Mouse (Mus musculus): ENCODE data around the gene Prtg.

Prtg gene

DNA sequence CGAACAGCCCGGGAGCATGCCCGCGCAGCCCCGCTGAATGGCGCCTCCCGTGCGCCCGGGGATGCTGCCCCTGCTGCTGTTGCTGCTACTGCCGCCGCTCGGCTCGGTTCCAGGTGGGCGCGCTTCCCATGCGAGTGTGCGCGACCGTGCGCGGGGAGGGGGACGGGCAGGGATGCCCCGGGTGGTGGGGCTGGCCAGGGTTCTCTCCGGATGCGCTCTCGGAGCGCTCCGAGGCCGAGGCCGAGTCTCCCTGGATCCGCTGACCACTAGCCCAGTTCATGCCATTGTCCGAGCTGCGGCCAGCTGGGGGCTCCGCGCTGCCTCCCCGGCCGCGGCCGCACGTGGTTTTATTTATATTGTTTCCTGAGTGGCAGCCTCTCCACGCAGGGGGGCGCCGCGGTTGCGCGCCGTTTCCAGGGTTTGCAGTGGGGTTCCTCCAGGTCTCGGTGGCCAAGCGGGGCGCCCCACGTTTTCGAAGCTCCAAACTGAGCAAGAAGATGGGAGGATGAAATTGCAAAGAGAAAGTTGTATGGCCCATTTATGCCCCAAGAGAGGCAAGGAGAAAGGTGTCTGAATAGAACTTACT, 839 bp downstream of the Prtg start:
- in situ Hi-C loops (cut with MboI; ENCODE audit: low pct_unique_long_range_greater_than_20kb in 1 of 2, low sequenced_read_pairs in 2 of 2, unreplicated experiment in 1 of 2): no loop called here

DNA sequence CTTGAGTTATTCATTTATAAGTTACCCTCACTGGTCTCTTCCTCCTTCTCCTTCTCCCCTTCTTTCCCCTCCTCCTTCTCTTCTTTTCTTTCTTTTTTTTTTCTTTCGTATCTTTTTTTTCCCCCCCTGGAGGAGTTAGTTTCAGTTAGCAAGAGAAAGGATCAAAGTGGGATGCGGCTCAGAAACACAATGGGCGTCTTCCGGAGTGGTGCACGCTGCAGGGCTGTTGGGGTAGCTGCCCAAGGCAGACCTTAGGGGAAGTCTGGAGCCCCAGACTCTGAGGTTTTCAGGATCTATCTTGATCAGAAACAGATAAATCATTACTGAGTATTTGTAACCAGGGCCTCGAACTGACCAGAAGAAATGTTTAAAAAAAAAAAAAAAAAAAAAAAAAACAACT, 1.5 kb downstream of the Prtg start:
- in situ Hi-C loops (cut with MboI; ENCODE audit: low pct_unique_long_range_greater_than_20kb in 1 of 2, low sequenced_read_pairs in 2 of 2, unreplicated experiment in 1 of 2): no loop called here

DNA sequence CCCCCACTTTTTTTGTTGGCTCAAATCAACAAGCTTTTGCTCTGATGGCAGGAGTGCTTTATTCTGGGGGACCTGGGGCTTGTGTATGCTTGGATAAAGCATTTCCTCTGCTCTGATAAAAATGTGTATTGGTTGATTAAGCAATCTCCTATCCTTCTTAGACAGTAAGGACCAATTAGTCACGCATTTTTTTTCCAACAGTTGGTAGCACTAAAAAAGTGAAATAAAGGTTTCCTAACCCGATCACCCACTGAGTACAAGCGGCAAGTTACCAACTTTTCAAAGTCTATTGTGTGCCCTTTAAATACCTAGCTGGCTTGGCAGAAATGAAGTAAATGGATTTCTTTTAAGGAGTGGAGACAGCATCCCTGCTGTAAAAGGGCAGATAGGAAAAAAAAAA, 1.9 kb downstream of the Prtg start:
- in situ Hi-C loops (cut with MboI; ENCODE audit: low pct_unique_long_range_greater_than_20kb in 1 of 2, low sequenced_read_pairs in 2 of 2, unreplicated experiment in 1 of 2): no loop called here

DNA sequence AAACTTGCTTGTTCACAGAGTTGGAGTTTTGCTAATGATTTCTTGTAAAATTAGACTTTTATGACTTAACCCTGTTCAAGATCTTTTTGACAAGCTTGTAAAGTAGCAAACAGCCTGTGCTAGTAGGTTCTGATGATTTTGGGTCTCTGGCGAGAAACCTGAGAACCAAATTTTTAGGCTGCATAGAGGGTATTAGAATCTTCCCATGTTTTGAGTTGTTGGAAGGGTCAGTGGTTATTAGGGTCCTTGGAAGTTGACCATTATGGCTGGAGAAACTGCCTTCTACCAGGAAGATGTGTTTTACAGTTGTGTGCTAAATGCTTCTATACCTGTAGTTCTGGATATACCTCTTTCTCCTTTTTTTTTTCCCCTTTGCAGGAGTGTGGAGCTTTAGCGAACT, 2.4 kb downstream of the Prtg start:
- in situ Hi-C loops (cut with MboI; ENCODE audit: low pct_unique_long_range_greater_than_20kb in 1 of 2, low sequenced_read_pairs in 2 of 2, unreplicated experiment in 1 of 2): no loop called here

DNA sequence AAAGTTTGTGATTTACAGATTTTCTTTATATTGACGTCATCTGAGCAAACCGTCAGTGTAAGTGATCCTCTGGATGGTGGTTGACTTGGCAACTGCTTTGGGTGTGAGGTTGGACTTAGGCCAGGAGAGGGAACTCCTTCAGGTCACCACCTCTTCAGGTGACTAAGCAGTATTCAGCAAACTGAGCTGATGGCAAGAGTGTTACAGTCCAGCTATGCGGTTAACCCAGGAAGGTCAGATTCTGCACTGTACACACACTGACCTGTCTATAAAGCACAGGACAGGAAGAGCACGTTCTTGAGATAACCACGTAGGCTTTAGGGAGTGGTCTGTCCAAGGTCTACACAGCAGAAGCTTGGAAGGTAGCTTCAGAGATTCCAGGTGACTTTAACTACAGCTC, 3.9 kb downstream of the Prtg start:
- in situ Hi-C loops (cut with MboI; ENCODE audit: low pct_unique_long_range_greater_than_20kb in 1 of 2, low sequenced_read_pairs in 2 of 2, unreplicated experiment in 1 of 2): no loop called here

DNA sequence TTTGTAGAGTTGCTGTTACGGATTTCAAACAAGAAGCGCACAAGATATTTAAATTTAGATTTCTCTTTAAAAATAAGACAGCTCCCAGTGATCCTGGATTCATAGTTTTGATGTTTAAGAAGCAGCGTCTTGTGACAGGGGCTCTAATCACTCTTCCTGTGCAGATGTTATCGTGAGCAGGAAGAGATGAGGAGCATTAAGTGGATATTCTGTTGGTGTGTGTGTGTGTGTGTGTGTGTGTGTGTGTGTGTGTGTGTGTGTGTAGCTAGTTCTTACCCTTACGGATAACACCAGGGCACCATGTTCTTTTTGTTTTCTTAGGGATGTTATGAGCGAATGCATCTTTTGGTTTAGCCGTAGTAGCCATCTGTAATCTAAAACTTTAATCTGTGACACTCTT, 5.4 kb downstream of the Prtg start:
- in situ Hi-C loops (cut with MboI; ENCODE audit: low pct_unique_long_range_greater_than_20kb in 1 of 2, low sequenced_read_pairs in 2 of 2, unreplicated experiment in 1 of 2): no loop called here

DNA sequence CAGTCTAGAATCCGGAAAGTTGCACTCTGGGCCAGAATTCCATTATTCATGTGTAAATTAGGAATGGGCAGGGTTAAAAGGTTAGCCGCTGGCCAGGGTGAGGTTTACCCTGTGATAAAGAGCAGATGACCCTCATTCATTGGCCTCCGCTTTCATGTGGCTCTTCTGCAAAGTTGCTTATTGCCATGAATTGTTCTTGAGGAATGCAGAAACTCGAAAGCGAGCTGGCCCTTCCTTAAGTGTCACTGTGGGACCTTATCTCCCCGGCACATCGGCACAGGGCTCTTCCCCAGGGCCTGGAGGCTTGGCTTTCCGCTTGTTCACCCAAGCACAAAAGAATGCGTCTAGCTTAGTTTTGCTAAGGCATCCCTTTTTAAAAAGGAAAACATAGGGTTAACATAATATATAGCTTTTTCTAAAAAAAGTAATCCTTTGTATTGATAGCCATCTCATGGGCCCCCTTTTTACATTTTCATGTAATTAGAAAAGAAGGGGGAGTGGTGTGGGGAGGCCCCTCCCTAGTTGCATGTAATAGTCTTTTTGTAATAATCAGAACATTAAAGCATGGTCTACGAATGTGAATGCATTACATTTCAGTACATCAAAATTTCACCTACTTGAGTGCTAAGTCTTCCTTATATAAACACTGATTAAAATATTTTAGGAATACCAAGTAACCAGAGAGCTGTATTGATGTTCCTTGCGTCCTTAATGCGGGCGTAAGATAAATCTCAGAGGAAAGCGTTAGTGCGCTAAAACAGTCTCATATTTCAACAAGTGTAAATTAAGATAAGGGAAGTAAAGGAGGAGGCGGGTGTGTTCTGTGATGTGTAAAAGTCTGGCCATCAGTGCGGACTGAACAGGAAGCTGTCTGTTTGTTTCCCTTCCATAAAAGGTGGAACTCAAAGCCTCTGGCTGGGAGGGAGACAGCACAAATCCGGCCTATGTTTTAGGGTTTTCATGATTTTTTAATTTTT, 6.2 kb downstream of the Prtg start:
- in situ Hi-C loops (cut with MboI; ENCODE audit: low pct_unique_long_range_greater_than_20kb in 1 of 2, low sequenced_read_pairs in 2 of 2, unreplicated experiment in 1 of 2): no loop called here

DNA sequence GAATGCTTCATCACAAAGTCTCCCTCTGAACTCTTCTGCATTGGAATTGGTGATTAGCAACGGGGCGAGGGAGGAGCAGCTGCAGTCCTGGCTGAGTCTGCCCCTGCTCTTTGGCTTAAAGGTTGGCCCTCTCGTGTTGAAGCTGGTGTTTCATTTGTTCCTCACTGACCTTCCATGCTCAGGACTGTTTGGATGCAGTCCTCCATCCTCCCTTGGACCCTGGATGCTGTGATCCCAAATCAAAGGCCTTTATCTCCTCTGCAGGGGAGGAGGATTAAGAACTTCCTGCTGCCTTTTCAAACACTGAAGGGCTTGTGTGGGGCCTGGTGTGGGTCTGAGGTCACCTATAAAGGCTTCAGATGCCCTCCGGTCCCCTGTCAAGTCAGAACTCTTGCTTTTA, 18.8 kb downstream of the Prtg start:
- in situ Hi-C loops (cut with MboI; ENCODE audit: low pct_unique_long_range_greater_than_20kb in 1 of 2, low sequenced_read_pairs in 2 of 2, unreplicated experiment in 1 of 2): no loop called here

DNA sequence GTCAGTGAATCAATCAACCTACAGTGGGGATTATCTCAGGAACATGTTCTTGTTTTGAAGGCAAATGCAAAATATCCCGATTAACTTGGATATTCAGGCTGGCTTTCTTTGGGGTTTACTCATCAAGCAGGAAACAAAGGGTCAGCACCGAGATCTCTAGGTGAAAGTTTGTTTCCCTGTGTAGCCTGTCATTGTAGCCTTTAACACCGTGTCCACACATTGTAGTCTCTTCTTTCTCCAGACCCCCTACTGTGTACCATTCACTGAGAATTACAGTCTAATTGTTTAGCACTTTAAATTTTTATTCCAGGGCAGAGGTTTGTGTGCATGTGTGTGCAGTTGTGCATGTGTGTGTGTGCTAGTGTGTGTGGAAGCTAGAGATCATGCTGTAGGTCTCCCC, 19.3 kb downstream of the Prtg start:
- in situ Hi-C loops (cut with MboI; ENCODE audit: low pct_unique_long_range_greater_than_20kb in 1 of 2, low sequenced_read_pairs in 2 of 2, unreplicated experiment in 1 of 2): no loop called here

DNA sequence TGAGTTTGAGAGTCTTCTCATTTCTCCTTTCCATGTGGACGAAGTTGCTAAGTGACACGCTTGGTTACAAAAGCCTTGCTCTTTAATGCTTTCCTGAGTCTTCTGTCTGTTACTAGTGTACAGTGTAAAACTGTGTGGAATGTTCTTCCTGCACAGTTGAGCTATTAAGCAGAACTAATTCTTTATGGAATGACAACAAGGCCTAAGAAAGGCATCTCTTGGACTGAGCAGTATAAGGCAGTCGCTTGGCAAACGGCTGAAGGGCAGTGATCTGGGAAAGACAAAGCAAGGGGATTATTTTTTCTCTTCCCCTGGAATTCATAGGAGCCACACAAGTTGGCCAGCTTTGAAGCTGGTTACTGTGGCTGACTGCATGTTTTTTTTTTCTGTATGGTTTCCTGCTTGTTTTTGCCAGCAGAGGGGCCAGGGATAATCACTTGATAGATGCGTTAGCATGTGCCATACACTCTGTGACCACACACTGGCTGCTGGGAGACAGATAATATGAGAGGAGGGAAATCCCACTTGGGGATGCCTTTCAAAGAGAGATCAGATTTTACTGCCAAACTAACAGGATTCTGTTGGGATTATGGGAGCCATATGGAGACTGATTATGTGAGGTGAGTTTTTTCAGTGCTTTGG, 22.1 kb downstream of the Prtg start:
- in situ Hi-C loops (cut with MboI; ENCODE audit: low pct_unique_long_range_greater_than_20kb in 1 of 2, low sequenced_read_pairs in 2 of 2, unreplicated experiment in 1 of 2): no loop called here

DNA sequence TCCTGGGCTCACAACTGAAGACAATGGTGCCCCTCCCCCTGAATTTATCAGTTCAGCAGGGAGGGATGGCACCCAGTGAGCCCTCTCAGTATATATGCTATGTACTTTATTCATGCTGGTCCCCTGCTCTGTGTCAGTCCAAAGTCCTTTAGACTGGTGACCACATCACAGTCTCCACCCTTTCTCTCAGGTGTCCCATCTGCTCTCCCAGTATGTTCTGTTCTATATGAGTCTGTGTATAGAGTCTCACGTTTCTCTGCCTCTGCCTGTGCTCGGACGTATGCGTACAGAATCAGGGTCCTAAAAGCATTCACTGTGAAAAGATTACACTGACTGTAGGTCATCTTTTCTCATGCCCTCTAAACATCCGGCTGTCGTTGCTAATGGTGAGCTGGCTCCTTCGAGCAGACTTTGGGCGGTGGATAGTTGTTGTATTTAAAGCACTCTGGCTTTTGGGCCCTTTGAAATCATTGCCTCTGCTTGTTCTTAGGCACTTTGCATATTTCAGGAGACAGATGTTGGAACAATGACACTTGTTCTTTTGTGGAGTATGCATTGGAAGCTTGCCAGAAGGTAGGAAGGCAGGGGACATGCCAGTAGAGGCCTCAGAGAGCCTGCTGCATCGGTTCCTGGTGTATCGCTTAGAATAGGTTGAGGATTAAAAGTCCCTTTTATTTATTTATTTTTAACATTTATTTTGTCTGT, 27.5 kb downstream of the Prtg start:
- in situ Hi-C loops (cut with MboI; ENCODE audit: low pct_unique_long_range_greater_than_20kb in 1 of 2, low sequenced_read_pairs in 2 of 2, unreplicated experiment in 1 of 2): no loop called here

DNA sequence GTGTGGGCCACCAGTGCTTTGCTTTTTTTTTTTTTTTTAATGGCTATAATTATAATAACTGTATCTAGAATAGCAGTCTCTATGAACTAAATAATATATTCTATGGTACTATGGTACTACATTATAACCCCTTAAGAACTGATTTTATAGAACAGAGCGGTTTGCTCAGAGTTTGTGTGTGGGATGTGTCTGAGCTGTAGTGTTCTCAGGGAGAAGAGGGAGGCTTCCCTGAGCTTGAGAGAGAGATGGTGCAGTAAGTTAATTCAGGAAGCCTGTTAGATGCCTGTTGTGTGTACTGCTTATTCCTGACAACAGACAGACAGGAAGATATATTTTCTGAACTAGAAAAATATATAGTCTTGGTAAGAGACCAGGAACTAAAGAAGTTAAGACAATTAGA, 28.3 kb downstream of the Prtg start:
- in situ Hi-C loops (cut with MboI; ENCODE audit: low pct_unique_long_range_greater_than_20kb in 1 of 2, low sequenced_read_pairs in 2 of 2, unreplicated experiment in 1 of 2): no loop called here

DNA sequence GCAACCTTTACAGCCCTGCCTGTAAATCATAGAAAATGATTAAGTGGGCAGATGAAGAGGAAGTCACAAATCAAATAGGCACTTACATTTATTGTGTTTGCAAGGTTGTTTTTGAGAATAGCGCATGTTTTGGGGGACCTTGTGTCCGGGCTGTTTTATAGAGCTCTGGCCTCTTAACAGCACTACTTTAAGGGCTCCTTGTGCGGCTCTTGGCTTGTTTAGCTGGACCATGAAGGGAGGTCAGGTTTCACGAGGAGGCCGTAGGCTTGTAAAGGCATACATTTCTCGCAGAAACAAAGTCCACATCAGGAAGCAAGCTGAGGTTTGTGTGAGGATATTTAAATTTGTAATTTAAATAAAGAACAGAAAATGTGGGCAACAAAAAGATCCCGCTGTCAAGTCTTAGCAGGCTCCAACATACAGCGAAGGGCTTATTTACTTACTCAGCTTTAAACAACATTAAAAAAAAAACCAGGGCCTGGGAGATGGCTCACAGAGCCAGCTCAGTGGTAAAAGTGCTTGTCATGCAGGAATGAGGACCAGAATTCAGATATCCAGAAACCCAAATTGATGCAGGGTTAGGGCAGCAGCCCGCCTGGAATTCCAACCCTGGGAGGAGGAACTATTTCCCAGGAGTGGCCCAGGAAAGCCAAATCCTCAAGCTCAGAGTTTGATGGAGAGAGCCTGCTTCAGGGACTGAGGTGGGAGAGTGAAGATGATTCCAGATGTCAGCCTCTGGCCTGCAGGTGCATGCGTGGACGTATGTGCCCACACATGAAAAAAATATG, 30.2 kb downstream of the Prtg start:
- in situ Hi-C loops (cut with MboI; ENCODE audit: low pct_unique_long_range_greater_than_20kb in 1 of 2, low sequenced_read_pairs in 2 of 2, unreplicated experiment in 1 of 2): no loop called here

DNA sequence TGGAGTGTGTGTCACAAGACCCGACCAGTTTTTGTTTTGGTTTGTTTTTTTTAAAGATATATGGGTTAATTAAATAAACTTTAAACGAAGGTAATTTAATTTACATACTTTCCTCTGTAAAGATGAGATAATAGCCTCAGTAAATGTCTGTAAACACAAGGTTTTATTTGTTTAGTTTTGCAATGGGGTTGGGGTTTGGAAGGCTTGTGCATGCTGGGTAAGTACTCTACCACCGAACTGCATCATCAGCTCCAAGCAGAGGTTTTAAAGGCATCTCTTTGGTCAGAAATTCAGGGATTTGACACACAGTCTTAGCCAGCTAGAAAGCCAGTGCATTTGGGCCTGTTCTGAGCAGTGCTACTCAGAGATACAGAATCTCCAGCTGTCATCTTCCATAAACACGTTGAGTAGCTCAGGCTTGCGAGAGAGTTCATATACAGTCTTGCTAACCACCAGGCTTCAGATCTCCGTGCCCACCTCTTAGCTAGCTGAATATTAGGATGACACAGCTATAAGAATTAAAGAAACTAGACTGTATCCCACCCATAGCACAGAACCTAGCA, 31.0 kb downstream of the Prtg start:
- in situ Hi-C loops (cut with MboI; ENCODE audit: low pct_unique_long_range_greater_than_20kb in 1 of 2, low sequenced_read_pairs in 2 of 2, unreplicated experiment in 1 of 2): no loop called here

DNA sequence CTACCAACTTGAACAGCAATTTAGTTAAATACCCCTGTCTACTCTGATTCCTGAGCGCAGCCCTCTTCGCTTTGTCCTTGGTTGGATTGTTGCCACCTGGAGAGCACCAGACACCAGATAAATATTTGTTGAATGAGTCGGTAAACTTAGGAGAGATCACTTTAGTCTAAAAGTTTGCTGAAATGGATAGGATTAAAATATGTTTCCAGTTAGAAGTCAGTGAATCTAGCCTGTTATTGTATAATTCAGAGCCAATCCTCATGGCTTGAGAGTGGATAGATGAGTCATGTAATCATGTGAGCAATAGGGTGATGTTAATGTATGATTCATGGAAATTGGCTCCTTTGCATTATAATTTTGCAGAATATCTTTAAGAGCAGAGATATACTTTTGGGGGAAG, 31.6 kb downstream of the Prtg start:
- in situ Hi-C loops (cut with MboI; ENCODE audit: low pct_unique_long_range_greater_than_20kb in 1 of 2, low sequenced_read_pairs in 2 of 2, unreplicated experiment in 1 of 2): no loop called here

DNA sequence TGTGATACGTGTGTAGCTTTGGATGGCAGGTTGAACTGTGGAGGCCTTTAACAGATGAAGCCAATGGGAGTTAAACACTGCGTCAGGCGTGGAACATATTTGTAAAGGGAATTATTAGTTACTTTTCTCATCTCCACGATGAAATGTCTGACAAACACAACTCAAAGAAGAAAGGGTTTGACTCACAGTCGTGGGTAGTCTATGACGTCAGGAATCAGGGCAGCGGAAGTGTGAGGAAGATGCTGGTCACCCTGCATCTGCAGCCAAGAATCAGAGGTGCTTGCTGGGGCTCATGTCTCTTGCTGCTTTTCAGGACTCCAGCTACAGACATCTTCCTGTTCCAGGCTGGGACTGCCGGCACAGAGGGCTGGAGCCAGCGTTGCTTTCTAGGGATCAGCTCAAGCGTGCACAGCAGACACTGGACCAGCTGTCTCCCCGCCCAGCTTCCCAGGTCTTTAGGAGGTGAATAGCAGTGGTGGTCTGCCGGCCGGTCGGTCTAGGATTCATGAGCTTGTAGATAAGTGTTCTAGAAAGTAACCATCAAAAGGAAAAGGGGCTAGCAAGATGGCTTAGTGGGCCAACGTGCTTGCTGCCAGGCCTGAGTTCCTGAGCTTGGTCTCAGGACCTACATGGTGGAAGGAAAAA, 32.8 kb downstream of the Prtg start:
- in situ Hi-C loops (cut with MboI; ENCODE audit: low pct_unique_long_range_greater_than_20kb in 1 of 2, low sequenced_read_pairs in 2 of 2, unreplicated experiment in 1 of 2): no loop called here

DNA sequence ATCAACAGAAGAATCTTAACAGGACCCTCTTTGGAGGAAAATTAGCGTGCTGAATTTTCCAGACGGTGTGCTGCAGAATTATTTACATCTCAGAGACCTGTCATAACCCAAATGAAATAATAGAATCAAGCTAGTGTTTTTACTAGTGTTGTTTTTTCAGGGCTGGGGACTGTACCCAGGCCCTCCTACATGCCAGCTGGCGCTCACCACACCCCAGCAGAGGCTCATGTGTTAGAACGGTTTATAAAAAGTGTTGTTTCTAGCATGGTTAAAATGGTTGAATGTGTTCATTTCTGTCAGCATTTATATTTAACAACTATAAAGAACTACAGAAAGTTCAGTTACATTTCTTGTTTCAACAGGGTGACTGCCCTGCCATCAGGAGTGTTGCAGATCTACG, 37.8 kb downstream of the Prtg start:
- in situ Hi-C loops (cut with MboI; ENCODE audit: low pct_unique_long_range_greater_than_20kb in 1 of 2, low sequenced_read_pairs in 2 of 2, unreplicated experiment in 1 of 2): no loop called here

DNA sequence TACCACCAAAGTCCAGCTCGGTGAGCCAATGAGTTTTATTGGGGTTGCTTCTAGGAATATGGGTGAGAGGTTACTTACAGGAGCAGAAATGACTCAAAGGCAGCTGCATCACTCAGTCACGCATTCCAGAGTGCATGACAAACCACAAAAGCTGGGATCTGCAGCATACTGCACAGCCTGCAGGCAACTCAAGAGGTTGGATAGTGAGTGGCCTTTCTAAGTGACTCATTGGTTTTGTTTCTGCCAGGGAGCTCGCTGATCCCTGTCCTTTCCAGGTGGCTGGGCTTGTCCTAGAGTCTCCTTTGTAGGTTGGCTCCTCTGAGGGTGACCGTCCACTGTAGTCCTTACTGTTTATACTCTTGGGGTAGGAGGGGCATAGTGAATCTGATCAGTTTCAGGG, 39.5 kb downstream of the Prtg start:
- in situ Hi-C loops (cut with MboI; ENCODE audit: low pct_unique_long_range_greater_than_20kb in 1 of 2, low sequenced_read_pairs in 2 of 2, unreplicated experiment in 1 of 2): no loop called here

All from mouse embryonic stem cell (cell line).